Mouse (Mus musculus) neural tube, embryonic 15.5 days (tissue): ENCODE measurements around the gene Gm37240. TPM values are rescaled to one million over a fixed set of nuclear protein-coding genes. Genes with fewer than 3 reads are reported as not detected.
"Not testable (repeated sequence)": the region's sequence is repeated elsewhere in the genome, so short reads cannot be mapped to it uniquely, and the experiment has no call there.

ENCODE experiments used
- ATAC-seq: fragments of 200-750 bp; cut with Nextera tagmentation; 2 replicates; pipeline ENCODE4 v1.8.0; 2017; ENCODE audit warnings: mild to moderate bottlenecking, moderate TSS enrichment, moderate library complexity; ENCODE audit not compliant: low FRiP score
- H3K27ac ChIP-seq: fragments of 300-500 bp; sonication (generic); replicated peaks from 2 replicates; pipeline ENCODE4 v1.5.1; 2015; ENCODE audit warnings: mild to moderate bottlenecking, inconsistent platforms
- H3K27me3 ChIP-seq: fragments of 300-500 bp; sonication (generic); replicated peaks from 2 replicates; pipeline ENCODE4 v1.6.1; 2015; ENCODE audit warnings: inconsistent platforms
- H3K36me3 ChIP-seq: fragments of 300-500 bp; sonication (generic); 2 replicates; pipeline ENCODE4 v1.6.1; 2015; ENCODE audit warnings: inconsistent platforms
- H3K4me1 ChIP-seq: fragments of 300-500 bp; sonication (generic); 2 replicates; pipeline ENCODE4 v1.6.1; 2015; ENCODE audit warnings: inconsistent platforms
- H3K4me2 ChIP-seq: fragments of 300-500 bp; sonication (generic); 2 replicates; pipeline ENCODE4 v1.6.1; 2015; ENCODE audit warnings: inconsistent platforms, mild to moderate bottlenecking, moderate library complexity
- H3K4me3 ChIP-seq: fragments of 300-500 bp; sonication (generic); replicated peaks from 2 replicates; pipeline ENCODE4 v1.5.1; 2015; ENCODE audit warnings: mild to moderate bottlenecking, inconsistent platforms
- H3K9ac ChIP-seq: fragments of 300-500 bp; sonication (generic); replicated peaks from 2 replicates; pipeline ENCODE4 v1.6.1; 2015; ENCODE audit warnings: mild to moderate bottlenecking, inconsistent platforms
- H3K9me3 ChIP-seq: fragments of 300-500 bp; sonication (generic); replicated peaks from 2 replicates; pipeline ENCODE4 v1.6.1; 2016; ENCODE audit warnings: inconsistent platforms
- WGBS: fragments of 180-500 bp; shearing (Covaris S2); methylation state at CpG from one replicate; pipeline ENCODE4 v1.1.7; 2015; ENCODE audit warnings: mixed read lengths; 5-methylcytosine and 5-hydroxymethylcytosine counted together
- polyA plus RNA-seq: library from polyadenylated mRNA; unstranded; fragments of >200 nt; fragmentation: Nextera tagmentation; extraction: Ambion mirVana; gene quantifications from 2 replicates; pipeline ENCODE4 v1.2.1, GENCODE M21; 2015

Gm37240 gene
- polyA plus RNA-seq, 1 experiment from 2014 or later = 0.99 TPM

- H3K4me1 ChIP-seq = no peaks in the 10 kb centered on the region
- WGBS = 79% methylated on average over 8 of the region's 8 CpGs
- H3K9ac ChIP-seq = no peak overlapping the region
- ATAC-seq = no peak
- no peaks in the 10 kb centered on the region for H3K36me3 ChIP-seq
- no peak overlapping the region for H3K27ac ChIP-seq
- no peak overlapping the region for H3K4me3 ChIP-seq
- H3K9me3 ChIP-seq = no peaks in the 10 kb centered on the region
- no peaks in the 10 kb centered on the region for H3K27me3 ChIP-seq
- H3K4me2 ChIP-seq = no peak overlapping the region
Observed at GRCm38 (mm10) chr3:84547177-84547576, 1340.1 kb downstream of the Gm37240 start.

GRCm38 (mm10) chr3:84542450-84542849 is 1344.9 kb downstream of the Gm37240 start:
- not testable (repeated sequence) for H3K36me3 ChIP-seq, H3K9me3 ChIP-seq, H3K4me2 ChIP-seq, H3K4me1 ChIP-seq, H3K27ac ChIP-seq, H3K27me3 ChIP-seq, H3K9ac ChIP-seq, ATAC-seq, H3K4me3 ChIP-seq
- WGBS = 14% methylated on average over 3 of the region's 3 CpGs

- 72% methylated on average over 1 of the region's 1 CpGs for WGBS
- ATAC-seq = no peak
- no peaks in the 10 kb centered on the region for H3K9me3 ChIP-seq
- no peak overlapping the region for H3K9ac ChIP-seq
- no peak overlapping the region for H3K27ac ChIP-seq
- no peaks in the 10 kb centered on the region for H3K4me1 ChIP-seq
- no peak overlapping the region for H3K4me3 ChIP-seq
- no peak overlapping the region for H3K4me2 ChIP-seq
- H3K27me3 ChIP-seq = no peaks in the 10 kb centered on the region
- H3K36me3 ChIP-seq = no peaks in the 10 kb centered on the region
Observed at GRCm38 (mm10) chr3:84541881-84542280, 1345.4 kb downstream of the Gm37240 start.

GRCm38 (mm10) chr3:84540640-84541039 is 1346.7 kb downstream of the Gm37240 start:
- Histone ChIP-seq H3K4me1 (no peaks in the 10 kb centered on the region), H3K4me2 (no peak overlapping the region), H3K9me3 (no peaks in the 10 kb centered on the region), H3K9ac (no peak overlapping the region), H3K36me3 (no peaks in the 10 kb centered on the region), H3K4me3 (no peak overlapping the region), H3K27ac (no peak overlapping the region), H3K27me3 (no peaks in the 10 kb centered on the region)
- ATAC-seq = no peak

DNA sequence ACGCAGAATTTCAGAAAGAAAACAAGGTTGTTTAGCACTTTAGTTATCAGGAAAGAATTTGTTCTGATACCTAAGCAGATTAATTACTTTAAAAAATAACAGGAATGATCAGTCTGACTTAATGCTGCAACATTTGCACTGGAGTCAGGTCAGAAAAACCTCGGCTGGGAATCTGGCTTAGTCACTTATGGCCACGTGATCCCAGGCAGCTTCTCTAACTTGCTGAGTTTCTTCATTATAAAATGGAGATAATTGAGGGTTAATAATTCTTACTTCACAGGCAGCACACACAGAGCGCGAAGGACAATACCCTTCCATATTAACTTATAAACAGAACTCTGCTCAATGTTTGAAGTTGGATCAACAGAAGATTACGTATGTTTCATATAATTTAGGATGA is 1350.3 kb downstream of the Gm37240 start:
- no peak overlapping the region for H3K4me2 ChIP-seq
- WGBS = 76% methylated on average over 6 of the region's 6 CpGs
- no peak overlapping the region for H3K9ac ChIP-seq
- ATAC-seq = no peak
- H3K9me3 ChIP-seq = no peaks in the 10 kb centered on the region
- H3K4me3 ChIP-seq = no peak overlapping the region
- H3K4me1 ChIP-seq = no peaks in the 10 kb centered on the region
- H3K36me3 ChIP-seq = no peaks in the 10 kb centered on the region
- no peak overlapping the region for H3K27ac ChIP-seq
- H3K27me3 ChIP-seq = no peaks in the 10 kb centered on the region

DNA sequence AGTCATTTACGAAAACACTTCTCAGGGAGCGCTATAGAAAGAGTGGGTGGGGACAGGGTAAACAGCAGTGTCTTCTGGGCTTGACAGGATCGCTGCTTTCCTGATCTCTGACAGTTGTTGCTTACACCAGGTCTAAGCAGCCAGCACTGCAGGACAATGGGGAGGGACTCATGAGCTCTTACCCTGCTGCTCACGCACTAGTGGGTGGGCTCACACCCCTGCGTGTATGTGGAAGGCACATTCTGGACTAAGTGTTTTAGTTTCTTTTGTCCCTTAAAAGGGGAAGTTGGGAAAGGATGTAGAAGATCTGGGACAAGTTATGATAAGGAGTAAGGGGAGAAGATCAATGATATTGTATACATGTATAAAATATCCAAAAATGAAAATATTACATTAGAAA is 1354.1 kb downstream of the Gm37240 start:
- no peak overlapping the region for H3K9ac ChIP-seq
- H3K4me1 ChIP-seq = no peaks in the 10 kb centered on the region
- no peak for ATAC-seq

DNA sequence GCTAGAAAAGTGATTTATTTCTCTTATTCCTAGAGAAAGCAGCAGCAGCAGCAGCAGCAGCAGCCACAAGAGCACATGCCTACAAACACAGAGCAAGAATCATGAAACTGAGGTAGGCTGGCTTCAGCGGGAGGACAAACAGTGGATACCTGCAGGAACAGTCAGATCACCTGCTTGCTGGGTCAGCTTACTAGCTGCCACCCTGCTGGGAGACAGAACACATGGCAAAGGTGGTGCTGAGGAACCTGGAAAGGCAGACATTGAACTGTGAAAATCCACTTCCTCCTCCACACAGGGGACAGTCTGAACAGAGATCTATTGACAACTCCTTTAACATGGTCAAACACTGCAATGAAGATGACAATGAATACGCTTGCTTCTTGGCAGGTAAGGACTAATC is 1358.3 kb downstream of the Gm37240 start:
- H3K4me2 ChIP-seq = no peak overlapping the region
- H3K27me3 ChIP-seq = no peaks in the 10 kb centered on the region
- H3K9me3 ChIP-seq = no peaks in the 10 kb centered on the region
- H3K4me1 ChIP-seq = no peaks in the 10 kb centered on the region
- H3K36me3 ChIP-seq = no peaks in the 10 kb centered on the region
- ATAC-seq = no peak
- H3K27ac ChIP-seq = no peak overlapping the region
- H3K4me3 ChIP-seq = no peak overlapping the region
- WGBS = 88% methylated on average over 2 of the region's 2 CpGs
- no peak overlapping the region for H3K9ac ChIP-seq

More for the DNA sequence above, 1354.1 kb downstream of the Gm37240 start:
- H3K27ac ChIP-seq = no peak overlapping the region
- no peak overlapping the region for H3K4me3 ChIP-seq
- no peaks in the 10 kb centered on the region for H3K9me3 ChIP-seq
- H3K36me3 ChIP-seq = no peaks in the 10 kb centered on the region
- H3K27me3 ChIP-seq = no peaks in the 10 kb centered on the region
- H3K4me2 ChIP-seq = no peak overlapping the region
- WGBS = 79% methylated on average over 5 of the region's 5 CpGs

DNA sequence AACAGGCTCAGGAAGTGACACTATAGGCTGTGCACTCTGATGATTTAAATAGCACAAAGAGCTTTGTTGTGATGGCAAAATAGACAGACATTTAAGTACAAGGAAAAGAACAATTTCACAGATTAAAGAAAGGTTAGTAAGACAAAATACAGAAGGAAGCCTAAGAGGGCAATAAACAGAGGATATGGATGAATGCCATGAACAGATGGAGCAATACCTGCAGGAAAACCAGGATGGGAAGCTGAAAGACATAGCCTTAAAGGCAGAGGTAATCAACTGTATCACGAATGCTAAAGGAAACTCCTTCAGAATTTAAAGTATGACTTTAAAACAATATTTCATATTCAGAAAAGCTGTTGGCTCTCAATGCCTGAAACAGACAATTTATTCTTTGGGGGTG is 1362.4 kb downstream of the Gm37240 start:
- Histone ChIP-seq H3K4me2 (no peak overlapping the region), H3K27me3 (no peaks in the 10 kb centered on the region), H3K36me3 (no peaks in the 10 kb centered on the region), H3K27ac (no peak overlapping the region), H3K9ac (no peak overlapping the region), H3K4me3 (no peak overlapping the region), H3K9me3 (no peaks in the 10 kb centered on the region), H3K4me1 (no peaks in the 10 kb centered on the region)
- ATAC-seq = no peak
- 73% methylated on average over 1 of the region's 1 CpGs for WGBS

GRCm38 (mm10) chr3:84516163-84516562 is 1371.2 kb downstream of the Gm37240 start:
- Histone ChIP-seq H3K27me3 (no peaks in the 10 kb centered on the region), H3K9ac (no peak overlapping the region), H3K36me3 (no peaks in the 10 kb centered on the region), H3K4me3 (no peak overlapping the region), H3K9me3 (no peaks in the 10 kb centered on the region), H3K27ac (no peak overlapping the region), H3K4me2 (no peak overlapping the region), H3K4me1 (no peaks in the 10 kb centered on the region)
- WGBS = 90% methylated on average over 3 of the region's 3 CpGs
- ATAC-seq = no peak

DNA sequence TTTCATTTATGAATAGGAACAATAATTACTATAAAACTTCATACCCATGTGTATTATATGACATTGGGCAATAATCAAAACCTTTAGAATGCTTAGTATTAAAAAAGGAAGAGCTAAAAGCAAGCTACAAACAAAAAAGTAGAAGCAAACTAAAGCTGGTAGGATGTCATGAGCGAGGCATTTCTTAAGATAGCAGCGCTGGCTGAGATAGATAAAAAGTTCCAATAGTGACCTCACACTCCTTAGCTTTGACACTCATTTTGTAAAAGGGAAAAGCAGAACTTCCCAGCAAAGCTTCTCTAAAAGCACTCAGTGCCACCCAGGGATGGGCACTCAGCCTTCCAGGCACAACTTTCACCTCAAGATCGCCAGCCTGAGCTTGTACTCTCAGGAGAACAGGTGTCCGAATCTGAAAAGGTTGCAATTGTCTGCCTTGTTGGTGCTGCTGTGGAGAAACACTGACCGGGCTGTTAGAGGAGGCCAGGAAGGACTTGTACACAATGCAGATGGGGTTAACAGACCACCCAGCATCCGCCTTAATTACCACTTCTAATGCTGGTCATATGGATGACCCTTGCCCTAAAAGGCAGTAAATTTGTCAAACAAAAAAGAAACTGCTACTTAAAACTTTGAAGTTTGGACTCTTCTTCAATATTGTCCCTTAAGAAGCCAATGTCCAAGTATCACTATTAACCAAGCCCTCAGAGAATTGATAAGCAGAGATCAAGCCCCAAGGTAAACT is 1374.4 kb downstream of the Gm37240 start:
- WGBS = 30% methylated on average over 6 of the region's 6 CpGs
- no peak overlapping the region for H3K9ac ChIP-seq
- ATAC-seq = no peak

GRCm38 (mm10) chr3:84505193-84505592 is 1382.1 kb downstream of the Gm37240 start:
- Histone ChIP-seq H3K27ac (no peak overlapping the region), H3K9me3 (no peaks in the 10 kb centered on the region), H3K36me3 (peaks cover 5% of the 10 kb centered on the region; the same call in 1 of the 2 replicates), H3K27me3 (no peaks in the 10 kb centered on the region), H3K4me3 (no peak overlapping the region), H3K4me1 (no peaks in the 10 kb centered on the region), H3K4me2 (no peak overlapping the region), H3K9ac (no peak overlapping the region)
- ATAC-seq = no peak
- 90% methylated on average over 4 of the region's 4 CpGs for WGBS

More for the DNA sequence above, 1374.4 kb downstream of the Gm37240 start:
- no peak overlapping the region for H3K4me3 ChIP-seq
- no peak overlapping the region for H3K27ac ChIP-seq
- no peaks in the 10 kb centered on the region for H3K4me1 ChIP-seq
- H3K4me2 ChIP-seq = no peak overlapping the region
- no peaks in the 10 kb centered on the region for H3K9me3 ChIP-seq
- H3K36me3 ChIP-seq = no peaks in the 10 kb centered on the region
- H3K27me3 ChIP-seq = no peaks in the 10 kb centered on the region

- Histone ChIP-seq H3K4me3 (no peak overlapping the region), H3K9ac (no peak overlapping the region), H3K27me3 (no peaks in the 10 kb centered on the region), H3K4me2 (no peak overlapping the region), H3K9me3 (no peaks in the 10 kb centered on the region), H3K4me1 (no peaks in the 10 kb centered on the region), H3K27ac (no peak overlapping the region), H3K36me3 (peaks cover 5% of the 10 kb centered on the region; the same call in 1 of the 2 replicates)
- 96% methylated on average over 8 of the region's 8 CpGs for WGBS
- no peak for ATAC-seq
Observed at GRCm38 (mm10) chr3:84504291-84504690, 1383.0 kb downstream of the Gm37240 start.
